Mouse (Mus musculus) liver, adult 2 months (tissue): ENCODE data around the gene Higd2a.

ENCODE experiments used
- CTCF ChIP-seq: fragments of 200-500 bp; IDR thresholded peaks from 2 replicates; pipeline ENCODE4 v1.5.1; 2011; ENCODE audit warnings: low read depth, low read length, control low read depth
- POLR2A ChIP-seq: fragments of 200-500 bp; IDR thresholded peaks from 2 replicates; pipeline ENCODE4 v1.6.1; 2011; ENCODE audit warnings: low read length, control low read depth; ENCODE audit not compliant: insufficient read depth; ENCODE audit errors: extremely low read depth

DNA sequence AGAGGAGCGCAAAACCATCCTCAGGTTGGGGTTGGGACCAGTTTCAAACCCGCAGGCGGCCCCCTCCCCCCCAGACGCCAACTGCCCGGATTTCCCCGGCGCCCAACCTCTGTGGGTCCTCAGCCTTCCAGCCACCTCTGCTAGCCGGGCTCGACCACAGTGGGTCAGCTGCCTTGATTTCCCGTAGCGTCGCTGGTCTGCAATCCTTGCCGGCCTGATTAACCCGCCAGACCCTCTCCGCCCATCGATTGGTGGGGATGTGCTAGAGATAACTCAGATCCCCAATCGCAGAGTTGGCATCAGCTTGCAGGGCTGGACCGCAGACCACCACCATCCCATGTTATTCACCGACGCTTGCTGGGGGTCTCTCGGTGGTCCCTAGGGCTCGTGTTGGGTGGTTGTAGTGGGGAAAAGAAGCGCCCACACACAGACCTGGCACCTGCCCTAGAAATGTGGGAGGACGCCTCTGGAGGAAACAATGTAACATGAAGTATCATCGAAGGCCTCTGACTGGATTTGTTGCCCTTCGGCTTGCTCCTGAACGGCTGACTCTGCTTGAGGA lies 32.0 kb downstream of the Higd2a start:
- TF ChIP-seq POLR2A (no peak), CTCF (no peak)
